Mouse (Mus musculus) limb, embryonic 14.5 days (tissue): ENCODE measurements around the gene Dab2ip. TPM values are rescaled to one million over a fixed set of nuclear protein-coding genes. Genes with fewer than 3 reads are reported as not detected.

Experiments
- ATAC-seq: fragments of 200-750 bp; cut with Nextera tagmentation; 2 replicates; pipeline ENCODE4 v1.8.0; 2017; ENCODE audit warnings: low read depth, moderate number of reproducible peaks, moderate TSS enrichment; ENCODE audit not compliant: low FRiP score
- DNase-seq: peaks from one replicate; pipeline ENCODE4 v3.0.0-alpha.2; 2015; ENCODE audit warnings: low spot score
- H3K27ac ChIP-seq: fragments of 300-500 bp; sonication (generic); replicated peaks from 2 replicates; pipeline ENCODE4 v1.5.1; 2014; ENCODE audit warnings: low read depth, mild to moderate bottlenecking, low read length, moderate library complexity, mixed read lengths
- H3K27me3 ChIP-seq: fragments of 300-500 bp; sonication (generic); 2 replicates; pipeline ENCODE4 v1.6.1; 2014; ENCODE audit warnings: low read length, mixed read lengths; ENCODE audit not compliant: control insufficient read depth, insufficient read depth
- H3K36me3 ChIP-seq: fragments of 300-500 bp; sonication (generic); 2 replicates; pipeline ENCODE4 v1.6.1; 2014; ENCODE audit warnings: mild to moderate bottlenecking, low read length, moderate library complexity, mixed read lengths; ENCODE audit not compliant: control insufficient read depth, insufficient read depth
- H3K4me1 ChIP-seq: fragments of 300-500 bp; sonication (generic); 2 replicates; pipeline ENCODE4 v1.6.1; 2014; ENCODE audit warnings: antibody characterized with exemption, low read length, mixed read lengths; ENCODE audit not compliant: control insufficient read depth, insufficient read depth
- H3K4me2 ChIP-seq: fragments of 300-500 bp; sonication (generic); replicated peaks from 2 replicates; pipeline ENCODE4 v1.6.1; 2014; ENCODE audit warnings: low read depth, mild to moderate bottlenecking, low read length, moderate library complexity; ENCODE audit not compliant: severe bottlenecking
- H3K4me3 ChIP-seq: fragments of 300-500 bp; sonication (generic); replicated peaks from 2 replicates; pipeline ENCODE4 v1.5.1; 2014; ENCODE audit warnings: low read length
- H3K9ac ChIP-seq: fragments of 300-500 bp; sonication (generic); 2 replicates; pipeline ENCODE4 v1.6.1; 2014; ENCODE audit warnings: mild to moderate bottlenecking, low read depth, low read length, moderate library complexity; ENCODE audit not compliant: severe bottlenecking
- H3K9me3 ChIP-seq: fragments of 300-500 bp; sonication (generic); 2 replicates; pipeline ENCODE4 v1.6.1; 2016; ENCODE audit warnings: low read length; ENCODE audit not compliant: control insufficient read depth
- POLR2A ChIP-seq: fragments of 200-500 bp; IDR thresholded peaks from 2 replicates; pipeline ENCODE4 v1.8.0; 2012; ENCODE audit warnings: inconsistent platforms, mild to moderate bottlenecking, moderate library complexity, borderline replicate concordance; ENCODE audit not compliant: insufficient read depth, insufficient read length; ENCODE audit errors: extremely low read depth
- WGBS: fragments of 180-500 bp; shearing (Covaris S2); extraction: QIAGEN DNeasy Blood & Tissue Kit; methylation state at CpG from one replicate; pipeline ENCODE4 v1.1.7; 2014; 5-methylcytosine and 5-hydroxymethylcytosine counted together
- polyA plus RNA-seq, 2 experiments: library from polyadenylated mRNA; depleted of rRNA in 1 of 2; stranded (reverse) in 1 of 2; unstranded in 1 of 2; fragments of >200 nt; fragmentation: Nextera tagmentation in 1 of 2; extraction: Ambion mirVana in 1 of 2; gene quantifications; 2 replicates each; pipeline versions ENCODE4 v1.2.1 to v1.2.3; 2012 to 2014

The Dab2ip gene
- polyA plus RNA-seq, 2 experiments = 62.2 to 69.8 TPM

DNA sequence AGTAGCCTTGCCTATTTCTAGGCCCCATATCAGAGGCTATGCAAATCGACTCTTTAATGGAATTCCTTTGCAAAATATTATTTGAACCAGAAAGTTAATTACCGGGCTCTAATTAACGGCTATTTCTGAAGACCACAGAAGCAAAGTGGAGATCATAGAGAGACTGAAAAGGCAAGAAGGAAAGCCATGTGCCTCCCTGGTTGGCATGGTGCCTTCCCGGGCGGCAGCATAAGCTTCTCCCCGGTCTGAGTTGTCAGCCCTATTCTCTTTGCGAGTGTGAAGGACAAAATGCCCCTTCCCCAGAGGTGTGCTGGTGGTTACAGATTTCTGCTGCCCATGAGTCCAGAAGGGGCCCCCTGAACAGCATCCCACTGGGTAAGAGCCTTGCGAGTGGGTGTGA, 109.7 kb downstream of the Dab2ip start:
- DNase-seq = no peak
- no peak overlapping the region for H3K4me2 ChIP-seq
- ATAC-seq = no peak
- no peaks in the 10 kb centered on the region for H3K9me3 ChIP-seq
- H3K36me3 ChIP-seq = peaks cover 15% of the 10 kb centered on the region; the same call in 1 of the 2 replicates
- 78% methylated on average over 8 of the region's 8 CpGs for WGBS
- peaks cover 72% of the 10 kb centered on the region for H3K4me1 ChIP-seq
- H3K9ac ChIP-seq = no peak overlapping the region
- no peak overlapping the region for H3K27ac ChIP-seq
- no peak overlapping the region for H3K4me3 ChIP-seq
- TF ChIP-seq POLR2A = no peak
- H3K27me3 ChIP-seq = no peaks in the 10 kb centered on the region

DNA sequence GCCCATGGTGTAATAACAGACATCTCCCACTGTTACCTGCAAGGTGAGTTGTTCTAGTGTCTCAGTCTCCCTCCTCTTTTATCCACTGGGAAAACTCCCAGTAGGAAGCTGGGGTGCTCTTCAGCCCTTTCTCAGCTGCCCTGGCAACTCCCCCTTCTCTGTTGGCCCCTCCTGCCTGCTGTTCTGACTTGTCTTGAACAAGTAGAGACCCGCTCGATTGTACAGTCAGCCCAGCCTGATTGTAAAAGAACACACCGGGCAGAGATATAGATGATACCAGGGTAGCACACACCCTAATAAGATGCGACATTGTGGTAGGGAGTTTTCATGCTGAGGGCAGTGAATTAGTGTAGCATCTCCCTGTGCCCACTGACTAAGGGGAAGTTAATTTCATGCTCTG, 111.2 kb downstream of the Dab2ip start:
- H3K9ac ChIP-seq = no peak overlapping the region

DNA sequence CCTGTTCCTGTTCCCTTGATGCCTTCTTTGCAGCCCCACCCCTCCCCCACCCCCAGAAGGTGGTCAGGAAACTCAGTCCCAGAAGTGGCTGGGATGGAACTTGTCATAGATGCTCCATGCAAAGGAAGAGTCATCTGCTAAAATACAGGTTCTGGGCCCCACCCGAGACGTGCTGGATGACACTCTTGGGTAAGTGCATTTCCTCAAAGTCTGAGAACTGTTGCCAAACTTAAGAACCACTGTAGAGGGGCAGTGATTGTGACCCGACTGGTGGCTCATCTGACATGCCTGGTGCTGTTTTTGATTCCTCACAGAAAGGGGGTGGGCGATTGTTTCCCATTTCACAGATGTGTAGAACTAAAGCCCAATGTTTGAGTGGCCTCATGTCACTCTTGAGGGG, 111.7 kb downstream of the Dab2ip start:
- no peak overlapping the region for H3K27ac ChIP-seq
- peaks cover 73% of the 10 kb centered on the region for H3K4me1 ChIP-seq
- H3K9me3 ChIP-seq = no peaks in the 10 kb centered on the region
- H3K27me3 ChIP-seq = no peaks in the 10 kb centered on the region
- ATAC-seq (no peak), DNase-seq (no peak)
- H3K36me3 ChIP-seq = peaks cover 15% of the 10 kb centered on the region; the same call in 1 of the 2 replicates
- H3K9ac ChIP-seq = no peak overlapping the region
- TF ChIP-seq POLR2A = no peak
- 67% methylated on average over 4 of the region's 4 CpGs for WGBS
- H3K4me3 ChIP-seq = no peak overlapping the region
- H3K4me2 ChIP-seq = no peak overlapping the region

More for the DNA sequence above, 111.2 kb downstream of the Dab2ip start:
- Histone ChIP-seq H3K36me3 (peaks cover 15% of the 10 kb centered on the region; the same call in 1 of the 2 replicates), H3K4me1 (peaks cover 71% of the 10 kb centered on the region), H3K9me3 (no peaks in the 10 kb centered on the region), H3K4me2 (no peak overlapping the region), H3K27me3 (no peaks in the 10 kb centered on the region), H3K4me3 (no peak overlapping the region), H3K27ac (no peak overlapping the region)
- no peak for TF ChIP-seq POLR2A
- no peak for DNase-seq
- WGBS = 48% methylated on average over 4 of the region's 4 CpGs
- ATAC-seq = no peak

DNA sequence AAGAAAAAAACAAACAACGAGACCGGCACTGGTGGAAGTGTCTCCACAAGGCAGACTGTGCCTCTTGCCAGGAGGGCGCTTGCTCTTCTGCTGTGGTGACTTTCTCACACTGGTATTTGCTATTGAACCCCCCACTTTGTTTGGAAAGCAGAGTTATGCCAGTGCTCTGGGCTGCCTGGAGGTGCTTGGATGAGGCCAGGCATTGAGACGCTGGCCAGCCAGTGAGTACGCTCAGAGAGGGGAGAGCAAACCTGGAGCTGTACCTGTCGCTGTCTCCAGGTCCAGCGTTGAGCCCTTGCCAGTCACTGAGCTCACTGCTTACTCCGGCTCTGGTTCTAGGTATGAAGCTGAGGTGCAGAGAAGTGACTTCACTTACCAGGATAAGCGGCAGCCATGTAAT, 112.2 kb downstream of the Dab2ip start:
- Histone ChIP-seq H3K9ac (no peak overlapping the region), H3K4me3 (no peak overlapping the region), H3K27me3 (no peaks in the 10 kb centered on the region), H3K4me1 (peaks cover 78% of the 10 kb centered on the region), H3K27ac (no peak overlapping the region), H3K36me3 (peaks cover 15% of the 10 kb centered on the region; the same call in 1 of the 2 replicates), H3K4me2 (no peak overlapping the region), H3K9me3 (no peaks in the 10 kb centered on the region)
- TF ChIP-seq POLR2A = no peak
- 69% methylated on average over 9 of the region's 9 CpGs for WGBS
- no peak for ATAC-seq
- no peak for DNase-seq

DNA sequence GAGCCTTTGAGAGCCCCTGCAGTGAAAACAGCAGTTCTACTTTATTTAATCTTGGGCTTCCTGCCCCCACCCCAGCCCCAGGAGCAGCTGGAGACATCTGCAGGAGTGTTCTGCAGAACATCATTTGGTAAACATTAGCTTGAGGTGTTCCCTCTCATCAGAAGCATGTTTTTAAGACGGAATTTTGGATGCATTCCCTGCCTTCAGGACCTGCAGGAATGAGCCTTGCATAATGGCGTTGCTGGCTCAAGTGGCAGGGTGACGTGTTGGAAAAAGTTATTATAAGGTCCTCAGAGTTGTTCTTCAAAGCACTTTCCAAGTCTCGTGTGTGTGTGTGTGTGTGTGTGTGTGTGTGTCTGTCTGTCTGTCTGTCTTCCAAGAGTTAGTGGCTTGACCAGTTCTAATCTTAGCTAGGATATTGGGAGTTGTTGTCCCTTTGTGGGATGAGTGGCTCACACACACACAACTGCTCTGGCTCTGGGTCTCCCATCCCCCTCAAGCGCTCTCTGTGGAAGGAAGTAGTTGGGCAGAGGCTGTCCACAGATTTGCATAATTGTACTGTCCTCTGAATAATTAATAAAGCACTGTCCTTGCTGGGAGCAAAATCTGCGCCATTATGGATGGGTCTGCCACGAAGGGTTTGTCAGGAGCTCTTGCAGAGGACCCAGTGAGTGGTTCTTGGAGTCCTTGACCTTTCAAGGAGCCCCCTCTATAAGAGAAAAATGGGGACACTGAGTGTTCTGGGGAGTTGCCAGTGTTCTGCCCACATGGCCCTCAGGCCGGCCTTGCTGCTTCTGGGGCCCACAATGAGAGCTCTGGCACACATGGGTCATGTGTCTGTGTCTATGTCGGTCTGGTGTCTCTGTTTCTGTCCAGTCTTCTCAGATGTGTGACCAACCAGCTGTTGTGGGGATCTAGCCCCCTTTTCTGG, 114.2 kb downstream of the Dab2ip start:
- 50% methylated on average over 9 of the region's 9 CpGs for WGBS

More for the DNA sequence above, 114.2 kb downstream of the Dab2ip start:
- no peaks in the 10 kb centered on the region for H3K27me3 ChIP-seq
- H3K4me3 ChIP-seq = no peak overlapping the region
- TF ChIP-seq POLR2A = no peak
- peaks cover 15% of the 10 kb centered on the region; the same call in 1 of the 2 replicates for H3K36me3 ChIP-seq
- peaks cover 92% of the 10 kb centered on the region for H3K4me1 ChIP-seq
- H3K9ac ChIP-seq = no peak overlapping the region
- peak overlapping the region; percentile 34; the same call in 1 of the 2 replicates for H3K27ac ChIP-seq
- no peaks in the 10 kb centered on the region for H3K9me3 ChIP-seq
- no peak overlapping the region for H3K4me2 ChIP-seq
- ATAC-seq (peak; percentile 61), DNase-seq (peak; percentile 89)
